Mouse (Mus musculus): ENCODE data around the gene Rbm38. TPM values are rescaled to one million over a fixed set of nuclear protein-coding genes. Genes with fewer than 3 reads are reported as not detected.

The Rbm38 gene
- total and polyA plus RNA-seq, 3 experiments: 14.4 to 85.4 (median 19.4) TPM

GRCm38 (mm10) chr2:173019790-173020189, 508 bp upstream of the Rbm38 start (continued):
- TF ChIP-seq RCOR1 (conservative IDR thresholded peaks at IDR 0.05; ENCODE audit: low read depth, low read length) (no peak), CTCF (conservative IDR thresholded peaks at IDR 0.05 in 1 of 2, IDR thresholded peaks at IDR 0.05 in 1 of 2; ENCODE audit: low read depth in 2 of 2, low read length in 2 of 2) (no peak), ZMIZ1 (IDR thresholded peaks at IDR 0.05; ENCODE audit: low read depth, low read length) (no peak)

GRCm38 (mm10) chr2:173021633-173022055, 1.3 kb downstream of the Rbm38 start:
- peaks cover 11 to 37% of the 10 kb centered on the region in 2 experiments for H3K36me3 ChIP-seq (replicated peaks in 1 of 2; ENCODE audit: control insufficient read depth in 1 of 2, insufficient read depth in 1 of 2, low read length in 1 of 2)
- peak overlapping the region; percentile 62 for H3K9ac ChIP-seq (ENCODE audit: insufficient read depth, low read depth)
- peak overlapping the region; percentile 55 for H3K27ac ChIP-seq (ENCODE audit: insufficient read depth, low read depth)
- peak; percentile 89 for DNase-seq (ENCODE audit: extremely low read depth)
- H3K9me3 ChIP-seq (replicated peaks; ENCODE audit: low read length): no peaks in the 10 kb centered on the region
- peaks cover 6% of the 10 kb centered on the region for H3K27me3 ChIP-seq (replicated peaks)
- peaks cover 19% of the 10 kb centered on the region for H3K79me2 ChIP-seq (replicated peaks; ENCODE audit: control insufficient read depth, extremely low read depth, insufficient read depth, poor library complexity, severe bottlenecking)
- H3K4me1 ChIP-seq (ENCODE audit: control insufficient read depth in 1 of 2, insufficient read depth in 2 of 2): peaks cover 60 to 83% of the 10 kb centered on the region in 2 experiments
- dilution Hi-C loops (cut with MboI; ENCODE audit: extremely low pct_ligation_motif_present, extremely low pct_unique_long_range_greater_than_20kb, low sequenced_read_pairs) (no loop called here), in situ Hi-C loops (cut with MboI; ENCODE audit: low pct_ligation_motif_present, low pct_unique_long_range_greater_than_20kb, low sequenced_read_pairs) (loop anchor here (25.0 kb wide), 1 partner anchor 141 kb away; the partner anchor contains the start of gene Pck1)
- peak overlapping the region; percentile 72 to 87 (median 79) for H3K4me3 ChIP-seq (replicated peaks in 1 of 3; ENCODE audit: low read depth in 2 of 3, low read length in 2 of 3, poor library complexity in 1 of 3)
- H3K4me2 ChIP-seq (ENCODE audit: insufficient read depth, low read depth, poor library complexity, severe bottlenecking): peak overlapping the region; percentile 70; the same call in 1 of the 2 replicates
- TF ChIP-seq ZKSCAN1 (IDR thresholded peaks at IDR 0.05; ENCODE audit: borderline replicate concordance, low read depth, low read length) (no peak), EP300 (IDR thresholded peaks at IDR 0.05; ENCODE audit: low read length) (no peak), ZMIZ1 (IDR thresholded peaks at IDR 0.05; ENCODE audit: low read depth, low read length) (peak; percentile 96), MEF2A (IDR thresholded peaks at IDR 0.05; ENCODE audit: borderline replicate concordance, low read depth, low read length) (no peak), RAD21 (IDR thresholded peaks at IDR 0.05; ENCODE audit: low read depth, low read length) (no peak), NRF1 (IDR thresholded peaks at IDR 0.05; ENCODE audit: low read depth, low read length) (0 out of 2 replicates have a peak, but pooled peaks have one; percentile 14), CTCF (conservative IDR thresholded peaks at IDR 0.05 in 1 of 2, IDR thresholded peaks at IDR 0.05 in 1 of 2; ENCODE audit: low read depth in 2 of 2, low read length in 2 of 2) (no peak), MXI1 (IDR thresholded peaks at IDR 0.05; ENCODE audit: low read depth, low read length) (peak; percentile 73; the same call in 1 of the 2 replicates), HCFC1 (IDR thresholded peaks at IDR 0.05; ENCODE audit: low read depth, low read length) (peak; percentile 96), POLR2A (IDR thresholded peaks at IDR 0.05; ENCODE audit: low read depth, low read length) (peak; percentile 97), SMC3 (IDR thresholded peaks at IDR 0.05; ENCODE audit: low read depth, low read length) (no peak), PAX5 (IDR thresholded peaks at IDR 0.05; ENCODE audit: low read length) (no peak), CHD1 (IDR thresholded peaks at IDR 0.05; ENCODE audit: low read depth, low read length) (no peak), BHLHE40 (IDR thresholded peaks at IDR 0.05; ENCODE audit: low read depth, low read length) (peak; percentile 73), NELFE (IDR thresholded peaks at IDR 0.05; ENCODE audit: low read depth, low read length) (peak; percentile 93), TBP (conservative IDR thresholded peaks at IDR 0.05; ENCODE audit: low read depth, low read length) (peak; percentile 75), CHD2 (IDR thresholded peaks at IDR 0.05; ENCODE audit: low read length) (no peak), MYC (IDR thresholded peaks at IDR 0.05; ENCODE audit: low read depth, low read length) (no peak), SIN3A (IDR thresholded peaks at IDR 0.05; ENCODE audit: low read length) (no peak; the same call in 1 of the 2 replicates), USF1 (IDR thresholded peaks at IDR 0.05; ENCODE audit: low read depth, low read length) (no peak), ELF1 (IDR thresholded peaks at IDR 0.05; ENCODE audit: low read depth, low read length) (peak; percentile 62), POLR2AphosphoS2 (IDR thresholded peaks at IDR 0.05; ENCODE audit: low read depth, low read length) (peak; percentile 67; the same call in 1 of the 2 replicates), IRF4 (IDR thresholded peaks at IDR 0.05; ENCODE audit: low read depth, low read length) (no peak), E2F4 (IDR thresholded peaks at IDR 0.05; ENCODE audit: insufficient replicate concordance, low read depth, low read length) (no peak), MAFK (IDR thresholded peaks at IDR 0.05; ENCODE audit: insufficient replicate concordance, low read length) (no peak), MAX (IDR thresholded peaks at IDR 0.05; ENCODE audit: low read length) (peak; percentile 78), UBTF (IDR thresholded peaks at IDR 0.05; ENCODE audit: low read depth, low read length) (no peak), ZNF384 (IDR thresholded peaks at IDR 0.05; ENCODE audit: low read depth, low read length) (peak; percentile 83), TCF12 (IDR thresholded peaks at IDR 0.05; ENCODE audit: low read depth, low read length) (peak; percentile 73), ZC3H11A (IDR thresholded peaks at IDR 0.05; ENCODE audit: low read depth, low read length) (no peak), USF2 (conservative IDR thresholded peaks at IDR 0.05; ENCODE audit: low read depth, low read length) (no peak), JUN (IDR thresholded peaks at IDR 0.05; ENCODE audit: insufficient read depth, low read depth, low read length) (no peak), GABPA (IDR thresholded peaks at IDR 0.05; ENCODE audit: insufficient replicate concordance, low read depth, low read length) (peak; percentile 25; the same call in 1 of the 2 replicates), KAT2A (IDR thresholded peaks at IDR 0.05; ENCODE audit: insufficient replicate concordance, low read length) (peak; percentile 81; the same call in 1 of the 2 replicates), RCOR1 (conservative IDR thresholded peaks at IDR 0.05; ENCODE audit: low read depth, low read length) (no peak), ETS1 (conservative IDR thresholded peaks at IDR 0.05; ENCODE audit: low read depth, low read length) (no peak), MAZ (IDR thresholded peaks at IDR 0.05; ENCODE audit: low read depth, low read length) (no peak)
